Mouse (Mus musculus): ENCODE results near the gene Dtnb. TPM values are rescaled to one million over a fixed set of nuclear protein-coding genes. Genes with fewer than 3 reads are reported as not detected.

Gene Dtnb
- polyA plus RNA-seq, 1 experiment from 2014 or later = 41.1 TPM

- no peak overlapping the region for H3K9ac ChIP-seq
- H3K9me3 ChIP-seq (ENCODE audit: low read depth, low read length) = no peaks in the 10 kb centered on the region
- DNase-seq (peak; percentile 78), ATAC-seq (ENCODE audit: insufficient read depth) (peak; percentile 90)
- peak overlapping the region; percentile 63; the same call in 1 of the 2 replicates for H3K27ac ChIP-seq (ENCODE audit: low read depth)
- H3K4me2 ChIP-seq = no peak overlapping the region
- TF ChIP-seq CTCF (IDR thresholded peaks at IDR 0.05; ENCODE audit: low read depth) = peak; percentile 64
- no peaks in the 10 kb centered on the region for H3K27me3 ChIP-seq (ENCODE audit: insufficient read depth, low read length)
- 19% methylated on average over 4 of the region's 4 CpGs for WGBS
- H3K4me1 ChIP-seq (ENCODE audit: insufficient read depth) = peaks cover 4% of the 10 kb centered on the region; the same call in 1 of the 2 replicates
- H3K4me3 ChIP-seq (ENCODE audit: low read depth, low read length) = no peak overlapping the region
- no peaks in the 10 kb centered on the region for H3K36me3 ChIP-seq (ENCODE audit: insufficient read depth)
These were observed 187.2 kb downstream of the Dtnb start for GRCm38 (mm10) chr12:3759419-3759818.

GRCm38 (mm10) chr12:3760876-3761590 is 188.9 kb downstream of the Dtnb start:
- WGBS = 73% methylated on average over 4 of the region's 4 CpGs
- no peak overlapping the region for H3K4me2 ChIP-seq
- H3K36me3 ChIP-seq (ENCODE audit: insufficient read depth) = no peaks in the 10 kb centered on the region
- no peak overlapping the region for H3K4me3 ChIP-seq (ENCODE audit: low read depth, low read length)
- no peak for TF ChIP-seq CTCF (IDR thresholded peaks at IDR 0.05; ENCODE audit: low read depth)
- H3K9me3 ChIP-seq (ENCODE audit: low read depth, low read length) = no peaks in the 10 kb centered on the region
- DNase-seq (no peak), ATAC-seq (ENCODE audit: insufficient read depth) (no peak)
- H3K4me1 ChIP-seq (ENCODE audit: insufficient read depth) = peaks cover 4% of the 10 kb centered on the region; the same call in 1 of the 2 replicates
- no peak overlapping the region for H3K27ac ChIP-seq (ENCODE audit: low read depth)
- no peaks in the 10 kb centered on the region for H3K27me3 ChIP-seq (ENCODE audit: insufficient read depth, low read length)
- no peak overlapping the region for H3K9ac ChIP-seq

- no peaks in the 10 kb centered on the region for H3K27me3 ChIP-seq (ENCODE audit: insufficient read depth, low read length)
- H3K4me3 ChIP-seq (ENCODE audit: low read depth, low read length) = no peak overlapping the region
- TF ChIP-seq CTCF (IDR thresholded peaks at IDR 0.05; ENCODE audit: low read depth) = no peak
- 60% methylated on average over 6 of the region's 6 CpGs for WGBS
- ATAC-seq (ENCODE audit: insufficient read depth) = no peak
- no peak for DNase-seq
- H3K9me3 ChIP-seq (ENCODE audit: low read depth, low read length) = no peaks in the 10 kb centered on the region
- H3K4me1 ChIP-seq (ENCODE audit: insufficient read depth) = peaks cover 4% of the 10 kb centered on the region; the same call in 1 of the 2 replicates
- no peaks in the 10 kb centered on the region for H3K36me3 ChIP-seq (ENCODE audit: insufficient read depth)
- no peak overlapping the region for H3K9ac ChIP-seq
- H3K27ac ChIP-seq (ENCODE audit: low read depth) = no peak overlapping the region
- no peak overlapping the region for H3K4me2 ChIP-seq
These were observed 189.6 kb downstream of the Dtnb start for GRCm38 (mm10) chr12:3761591-3762295.

- WGBS = 65% methylated on average over 3 of the region's 3 CpGs
- H3K4me2 ChIP-seq = no peak overlapping the region
- H3K27me3 ChIP-seq (ENCODE audit: insufficient read depth, low read length) = no peaks in the 10 kb centered on the region
- H3K4me1 ChIP-seq (ENCODE audit: insufficient read depth) = peaks cover 3% of the 10 kb centered on the region; the same call in 1 of the 2 replicates
- ATAC-seq (ENCODE audit: insufficient read depth) (no peak), DNase-seq (no peak)
- no peaks in the 10 kb centered on the region for H3K36me3 ChIP-seq (ENCODE audit: insufficient read depth)
- H3K4me3 ChIP-seq (ENCODE audit: low read depth, low read length) = no peak overlapping the region
- no peak overlapping the region for H3K9ac ChIP-seq
- H3K27ac ChIP-seq (ENCODE audit: low read depth) = no peak overlapping the region
- TF ChIP-seq CTCF (IDR thresholded peaks at IDR 0.05; ENCODE audit: low read depth) = no peak
- H3K9me3 ChIP-seq (ENCODE audit: low read depth, low read length) = no peaks in the 10 kb centered on the region
These were observed 192.1 kb downstream of the Dtnb start for GRCm38 (mm10) chr12:3764191-3764804.

- no peaks in the 10 kb centered on the region for H3K36me3 ChIP-seq (ENCODE audit: insufficient read depth)
- H3K9me3 ChIP-seq (ENCODE audit: low read depth, low read length) = no peaks in the 10 kb centered on the region
- no peak for TF ChIP-seq CTCF (IDR thresholded peaks at IDR 0.05; ENCODE audit: low read depth)
- no peak overlapping the region for H3K4me2 ChIP-seq
- H3K4me3 ChIP-seq (ENCODE audit: low read depth, low read length) = no peak overlapping the region
- no peak overlapping the region for H3K27ac ChIP-seq (ENCODE audit: low read depth)
- ATAC-seq (ENCODE audit: insufficient read depth) (no peak), DNase-seq (no peak)
- 68% methylated on average over 8 of the region's 8 CpGs for WGBS
- H3K9ac ChIP-seq = no peak overlapping the region
- no peaks in the 10 kb centered on the region for H3K4me1 ChIP-seq (ENCODE audit: insufficient read depth)
- H3K27me3 ChIP-seq (ENCODE audit: insufficient read depth, low read length) = no peaks in the 10 kb centered on the region
These were observed 195.2 kb downstream of the Dtnb start for GRCm38 (mm10) chr12:3767360-3767759.

- DNase-seq (no peak), ATAC-seq (ENCODE audit: insufficient read depth) (no peak)
- Histone ChIP-seq H3K27me3 (ENCODE audit: insufficient read depth, low read length) (no peaks in the 10 kb centered on the region), H3K4me1 (ENCODE audit: insufficient read depth) (no peaks in the 10 kb centered on the region), H3K27ac (ENCODE audit: low read depth) (no peak overlapping the region), H3K4me2 (no peak overlapping the region), H3K9me3 (ENCODE audit: low read depth, low read length) (no peaks in the 10 kb centered on the region), H3K4me3 (ENCODE audit: low read depth, low read length) (no peak overlapping the region), H3K36me3 (ENCODE audit: insufficient read depth) (no peaks in the 10 kb centered on the region), H3K9ac (no peak overlapping the region)
- no peak for TF ChIP-seq CTCF (IDR thresholded peaks at IDR 0.05; ENCODE audit: low read depth)
- 94% methylated on average over 4 of the region's 4 CpGs for WGBS
These were observed 196.2 kb downstream of the Dtnb start for GRCm38 (mm10) chr12:3768391-3768790.

GRCm38 (mm10) chr12:3770546-3770945 is 198.4 kb downstream of the Dtnb start:
- DNase-seq (no peak), ATAC-seq (ENCODE audit: insufficient read depth) (no peak)
- WGBS = 83% methylated on average over 2 of the region's 2 CpGs
- no peak overlapping the region for H3K4me3 ChIP-seq (ENCODE audit: low read depth, low read length)
- TF ChIP-seq CTCF (IDR thresholded peaks at IDR 0.05; ENCODE audit: low read depth) = no peak
- H3K4me2 ChIP-seq = no peak overlapping the region
- H3K27me3 ChIP-seq (ENCODE audit: insufficient read depth, low read length) = no peaks in the 10 kb centered on the region
- no peak overlapping the region for H3K27ac ChIP-seq (ENCODE audit: low read depth)
- H3K4me1 ChIP-seq (ENCODE audit: insufficient read depth) = no peaks in the 10 kb centered on the region
- no peak overlapping the region for H3K9ac ChIP-seq
- 0 out of 2 replicates have a peak, but pooled peaks cover 7% of the 10 kb centered on the region for H3K36me3 ChIP-seq (ENCODE audit: insufficient read depth)
- H3K9me3 ChIP-seq (ENCODE audit: low read depth, low read length) = no peaks in the 10 kb centered on the region
